Mouse (Mus musculus) ES-Bruce4 (cell line): ENCODE results near the gene Erg.

Source experiments
- CTCF ChIP-seq: IDR thresholded peaks from one replicate; pipeline ENCODE4 v1.8.1; 2011; ENCODE audit warnings: low read depth, low read length
- EP300 ChIP-seq: IDR thresholded peaks from 2 replicates; pipeline ENCODE4 v1.6.1; 2011; ENCODE audit warnings: low read depth, low read length; ENCODE audit not compliant: insufficient read depth
- POLR2A ChIP-seq: IDR thresholded peaks from one replicate; pipeline ENCODE4 v1.8.1; 2011; ENCODE audit warnings: low read length; ENCODE audit not compliant: insufficient read depth

DNA sequence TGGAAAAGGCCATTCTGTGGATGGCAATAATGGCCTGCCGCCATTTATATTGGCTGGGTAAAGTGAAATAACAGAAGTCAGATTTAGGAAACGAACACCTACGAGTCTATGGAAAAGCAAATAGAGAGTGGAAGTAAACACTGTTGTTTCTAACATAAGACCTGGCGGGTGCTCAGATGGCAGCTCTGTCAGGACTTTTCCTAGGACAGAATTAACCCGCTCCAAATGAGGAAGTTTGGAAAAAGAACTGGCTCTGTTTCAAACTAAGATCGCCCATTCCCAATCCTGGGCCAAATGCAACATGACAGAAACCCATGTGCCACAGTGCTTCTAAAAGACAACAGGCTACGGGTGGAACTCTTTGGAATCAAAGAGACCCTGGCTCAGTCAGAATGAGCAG lies 224.4 kb downstream of the Erg start:
- TF ChIP-seq CTCF (no peak), POLR2A (no peak), EP300 (no peak)
